Mouse (Mus musculus) C2C12 (cell line): ENCODE measurements around the gene Apobec3. TPM values are rescaled to one million over a fixed set of nuclear protein-coding genes. Genes with fewer than 3 reads are reported as not detected.

Source experiments
- H3K27me3 ChIP-seq: one replicate; pipeline ENCODE4 v1.6.1; 2011; ENCODE audit not compliant: control insufficient read depth, insufficient read depth, insufficient read length
- H3K36me3 ChIP-seq: one replicate; pipeline ENCODE4 v1.6.1; 2011; ENCODE audit not compliant: control insufficient read depth, insufficient read depth
- H3K4me3 ChIP-seq: one replicate; pipeline ENCODE4 v1.5.1; 2011; ENCODE audit warnings: mild to moderate bottlenecking, control low read depth; ENCODE audit not compliant: poor library complexity, insufficient read depth, severe bottlenecking
- H3K79me2 ChIP-seq: one replicate; pipeline ENCODE4 v1.6.1; 2011; ENCODE audit not compliant: control insufficient read depth, insufficient read depth
- H3K79me3 ChIP-seq: one replicate; pipeline ENCODE4 v1.6.1; 2011; ENCODE audit warnings: low read depth, control low read depth
- H3ac ChIP-seq: one replicate; pipeline ENCODE3; 2011; ENCODE audit warnings: low read depth; ENCODE audit not compliant: control insufficient read depth, insufficient read length
- CEBPB ChIP-seq: IDR thresholded peaks from one replicate; pipeline ENCODE4 v1.6.1; 2011; ENCODE audit warnings: low read depth, mild to moderate bottlenecking, control low read depth, moderate library complexity
- CTCF ChIP-seq: IDR thresholded peaks from one replicate; pipeline ENCODE4 v1.5.1; 2011; ENCODE audit not compliant: control insufficient read depth, insufficient read depth, insufficient read length
- FOSL1 ChIP-seq: IDR thresholded peaks from one replicate; pipeline ENCODE4 v1.8.0; 2011; ENCODE audit warnings: mild to moderate bottlenecking, low read length; ENCODE audit not compliant: poor library complexity, insufficient read depth, severe bottlenecking
- MAX ChIP-seq: IDR thresholded peaks from one replicate; pipeline ENCODE4 v1.6.1; 2011; ENCODE audit warnings: mild to moderate bottlenecking, control low read depth
- MYOD1 ChIP-seq: IDR thresholded peaks from one replicate; pipeline ENCODE4 v1.6.1; 2011; ENCODE audit warnings: low read depth; ENCODE audit not compliant: control insufficient read depth, insufficient read length
- MYOG ChIP-seq: IDR thresholded peaks from one replicate; pipeline ENCODE4 v1.6.1; 2011; ENCODE audit not compliant: control insufficient read depth, insufficient read length; ENCODE audit errors: extremely low read depth
- USF1 ChIP-seq: IDR thresholded peaks from one replicate; pipeline ENCODE4 v1.6.1; 2011; ENCODE audit warnings: low read depth, mild to moderate bottlenecking, control low read depth, moderate library complexity
- polyA plus RNA-seq: library from polyadenylated mRNA; unstranded; fragments of >200 nt; fragmentation: generic; extraction: Trizol; gene quantifications from one replicate; pipeline ENCODE4 v1.2.1, GENCODE M21; 2012; ENCODE audit warnings: missing spikeins

Apobec3 gene
- polyA plus RNA-seq, 1 experiment, result 24.0 TPM

DNA sequence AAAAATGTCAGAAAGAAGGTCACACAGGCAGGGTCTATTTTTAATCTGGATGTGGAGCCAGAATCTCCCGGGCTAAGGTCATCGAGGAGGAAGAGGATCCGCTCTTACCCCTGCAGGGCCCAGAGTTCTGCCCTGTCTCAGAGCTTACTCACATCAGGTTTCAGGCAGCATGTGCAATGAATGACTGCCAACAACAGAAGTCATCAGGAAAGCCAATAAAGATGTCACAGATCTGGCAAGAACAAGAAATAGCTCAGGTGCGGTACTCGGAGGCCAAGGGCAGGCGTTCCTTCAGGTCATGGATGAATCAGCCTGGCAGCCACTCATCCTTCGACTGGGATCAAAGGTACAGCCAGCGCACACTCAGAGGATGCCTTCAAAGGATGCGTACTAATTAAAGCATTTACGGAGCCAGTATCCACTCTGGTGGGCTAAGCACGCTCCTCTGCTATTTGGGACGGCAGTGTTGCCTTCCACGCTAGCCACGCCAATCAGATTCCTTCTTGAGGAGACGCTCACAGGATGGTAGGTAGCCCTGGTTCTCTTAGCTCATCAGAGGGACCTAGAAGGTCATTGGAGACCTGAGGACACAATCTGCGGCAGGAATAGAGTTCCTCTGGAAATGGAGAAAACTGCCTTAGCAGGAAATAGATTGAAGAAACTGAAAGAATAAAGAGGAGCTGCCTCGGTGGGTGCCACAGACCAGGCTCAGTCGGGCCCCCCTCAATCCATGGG lies 16.0 kb upstream of the Apobec3 start:
- Histone ChIP-seq H3K27me3 (no peaks in the 10 kb centered on the region), H3K4me3 (no peak overlapping the region), H3K36me3 (no peaks in the 10 kb centered on the region), H3K79me2 (no peaks in the 10 kb centered on the region), H3K79me3 (no peaks in the 10 kb centered on the region), H3ac (no peak overlapping the region)
- no peak for TF ChIP-seq CTCF
- no peak for TF ChIP-seq MYOD1
- TF ChIP-seq CEBPB, result no peak
- no peak for TF ChIP-seq MYOG
- TF ChIP-seq FOSL1, result no peak
- TF ChIP-seq USF1, result no peak
- TF ChIP-seq MAX, result no peak

DNA sequence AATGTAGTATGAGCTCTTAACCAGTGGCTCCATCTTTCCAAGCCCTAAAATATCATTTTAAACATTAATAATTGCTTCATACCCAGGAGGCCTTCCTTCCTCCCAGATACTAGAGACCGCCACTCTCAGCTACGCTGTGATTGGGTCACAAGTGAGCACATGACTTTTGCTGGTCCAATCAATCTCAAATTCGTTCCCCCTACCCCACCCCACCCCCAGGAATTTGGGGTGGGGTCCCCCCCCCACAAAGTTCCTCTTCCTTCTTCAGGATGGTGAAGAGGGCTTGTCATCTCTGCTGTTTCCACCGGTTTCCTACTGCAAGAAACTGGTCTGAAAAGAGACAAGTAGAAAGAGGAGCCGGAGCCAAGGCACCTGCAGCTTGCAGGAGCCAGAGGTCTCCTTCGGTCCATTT lies 12.7 kb upstream of the Apobec3 start:
- TF ChIP-seq USF1, result peak; percentile 88
- no peak for TF ChIP-seq CTCF
- TF ChIP-seq MYOG, result no peak
- TF ChIP-seq MAX, result no peak
- TF ChIP-seq FOSL1, result no peak
- peak; percentile 60 for TF ChIP-seq CEBPB
- no peak for TF ChIP-seq MYOD1
- H3ac ChIP-seq, result no peak overlapping the region
- no peaks in the 10 kb centered on the region for H3K79me3 ChIP-seq
- peak overlapping the region; percentile 7 for H3K4me3 ChIP-seq
- H3K79me2 ChIP-seq, result no peaks in the 10 kb centered on the region
- H3K27me3 ChIP-seq, result no peaks in the 10 kb centered on the region
- H3K36me3 ChIP-seq, result no peaks in the 10 kb centered on the region

DNA sequence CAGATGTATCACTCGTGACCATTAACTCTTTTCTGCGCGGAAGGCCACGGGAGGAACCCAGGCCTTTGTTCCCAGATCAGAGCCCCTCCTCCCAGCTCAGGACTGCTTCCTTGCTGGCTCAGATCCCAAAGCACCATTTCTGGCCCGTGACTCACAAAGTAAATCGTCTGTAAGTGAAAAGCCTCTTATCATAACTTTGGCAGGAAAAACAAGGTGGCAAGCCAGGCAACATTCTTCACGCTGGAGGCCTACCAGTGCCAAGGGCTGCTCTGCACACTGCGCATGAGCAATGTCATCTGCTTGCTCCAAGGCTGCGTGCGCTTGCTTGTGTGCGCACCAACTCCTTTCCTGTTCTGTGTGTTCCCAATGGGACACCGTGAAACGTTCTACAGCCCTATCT lies 12.1 kb upstream of the Apobec3 start:
- Histone ChIP-seq H3K27me3 (no peaks in the 10 kb centered on the region), H3ac (no peak overlapping the region), H3K79me3 (no peaks in the 10 kb centered on the region), H3K79me2 (no peaks in the 10 kb centered on the region), H3K36me3 (no peaks in the 10 kb centered on the region), H3K4me3 (peak overlapping the region; percentile 7)
- TF ChIP-seq USF1 (peak; percentile 38), MYOG (no peak), FOSL1 (peak; percentile 5), CTCF (no peak)

DNA sequence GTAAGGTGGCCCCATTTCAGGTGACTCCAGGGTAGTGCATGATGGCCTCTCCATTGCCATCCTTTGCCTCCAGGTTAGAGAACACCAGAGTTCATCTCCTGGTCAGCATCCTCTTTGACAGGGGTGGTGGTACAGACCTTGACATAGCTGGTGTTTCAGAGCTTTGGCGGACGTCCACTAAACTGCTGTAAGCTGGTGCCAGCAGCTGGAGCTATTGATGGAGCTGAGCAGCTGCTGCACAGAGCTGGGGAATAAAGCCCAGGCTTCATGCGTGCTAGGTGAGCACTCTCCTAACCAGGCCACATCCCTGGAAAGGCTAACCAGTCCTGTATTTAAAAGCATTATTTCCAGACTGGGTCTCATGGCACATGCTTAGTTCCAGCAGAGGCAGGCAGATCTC lies 11.0 kb upstream of the Apobec3 start:
- Histone ChIP-seq H3K36me3 (no peaks in the 10 kb centered on the region), H3K79me2 (no peaks in the 10 kb centered on the region), H3K27me3 (no peaks in the 10 kb centered on the region), H3K4me3 (no peak overlapping the region), H3K79me3 (no peaks in the 10 kb centered on the region), H3ac (no peak overlapping the region)
- TF ChIP-seq MAX (peak; percentile 17), CEBPB (no peak), MYOD1 (peak; percentile 96), FOSL1 (no peak)

DNA sequence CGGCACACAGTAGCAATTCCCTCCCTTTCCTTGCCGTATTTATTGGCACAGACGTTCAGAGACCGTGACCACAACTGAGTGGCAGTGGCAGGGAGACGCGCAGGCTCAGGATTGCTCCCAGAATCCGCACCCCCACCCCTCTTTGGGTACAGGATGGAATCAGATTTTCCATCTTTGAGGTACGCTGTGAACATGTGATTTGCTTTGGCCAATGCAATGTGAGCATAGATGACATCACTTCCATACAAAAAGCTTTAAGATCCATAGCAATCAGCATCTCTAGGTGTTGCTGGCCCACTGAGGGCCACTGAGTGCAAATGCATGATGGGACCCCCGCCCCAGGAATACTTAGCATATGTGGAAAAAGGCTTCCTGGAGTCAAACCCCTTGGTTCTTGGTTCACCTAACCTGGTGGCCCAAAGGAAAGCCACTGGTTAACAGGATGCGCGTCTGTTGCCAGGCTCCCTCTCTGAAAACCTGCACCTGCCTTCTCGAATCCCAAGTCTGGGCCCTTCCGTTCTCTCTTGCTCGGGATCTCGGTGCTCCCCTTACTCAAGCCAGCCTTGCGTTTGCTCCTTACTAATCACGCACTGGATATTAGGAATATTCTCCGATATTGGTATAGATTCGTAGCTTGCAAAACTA lies 8.7 kb upstream of the Apobec3 start:
- H3K27me3 ChIP-seq, result no peaks in the 10 kb centered on the region
- no peaks in the 10 kb centered on the region for H3K79me3 ChIP-seq
- H3K79me2 ChIP-seq, result no peaks in the 10 kb centered on the region
- no peaks in the 10 kb centered on the region for H3K36me3 ChIP-seq
- H3K4me3 ChIP-seq, result peak overlapping the region; percentile 12
- no peak overlapping the region for H3ac ChIP-seq
- TF ChIP-seq USF1 (peak; percentile 57), MYOD1 (no peak), FOSL1 (no peak), CEBPB (no peak)
